Mouse (Mus musculus): ENCODE measurements at regions not wholly inside any gene's neighbourhood (a gene's known extent, or its start where the extent isn't known, plus 50 kb on each side); places are given as distances from the start of the nearest gene placed in this dataset.
A peak's percentile ranks its signal among the peaks of the same experiment; 100 is the strongest.

DNA sequence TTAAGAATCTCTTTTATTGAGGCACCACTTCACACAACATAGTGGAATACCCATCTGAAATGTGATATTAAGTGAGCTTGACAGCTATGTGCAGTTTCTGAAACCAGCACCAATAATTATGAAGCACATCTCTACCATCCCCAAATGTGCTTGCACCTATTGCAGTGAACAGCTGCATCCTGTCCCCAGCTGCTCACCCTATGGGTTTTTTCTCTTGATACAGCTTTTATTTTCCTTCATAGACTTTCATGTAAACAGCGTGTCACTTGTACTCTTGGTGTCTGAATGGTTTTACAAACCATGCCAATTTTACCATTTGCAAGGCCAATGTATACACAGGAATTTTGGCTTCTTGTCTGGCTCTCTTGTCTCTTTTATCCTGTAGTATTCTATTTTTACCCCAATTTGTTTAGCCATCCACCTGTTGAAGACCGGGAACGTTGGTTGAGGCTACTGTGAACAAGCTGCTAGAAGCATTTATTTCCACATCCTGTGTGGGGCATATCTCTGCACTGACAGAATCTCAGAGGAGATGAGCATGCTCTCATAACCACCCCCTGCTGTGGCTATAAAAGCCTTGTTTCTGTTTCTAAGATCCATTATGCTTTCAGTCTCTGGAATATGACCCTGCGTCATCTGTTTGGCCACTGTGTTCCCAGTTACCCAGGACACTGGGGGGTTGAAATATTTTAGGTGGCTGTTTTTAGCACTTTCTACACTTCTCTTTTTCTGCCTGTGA lies 197.2 kb upstream of the Mmadhc start:
- H3K9ac ChIP-seq (replicated peaks; ENCODE audit: low read depth, low read length), result no peak overlapping the region
- WGBS, result 86% methylated on average over 4 of the region's 4 CpGs
- no peak for ATAC-seq
- H3K27ac ChIP-seq (ENCODE audit: low read length), result no peak overlapping the region
- H3K27me3 ChIP-seq (replicated peaks; ENCODE audit: control insufficient read depth, insufficient read depth, low read length), result no peaks in the 10 kb centered on the region
- H3K36me3 ChIP-seq (ENCODE audit: control insufficient read depth, insufficient read depth), result no peaks in the 10 kb centered on the region
- H3K9me3 ChIP-seq (ENCODE audit: control insufficient read depth, low read length), result no peaks in the 10 kb centered on the region
- no peak overlapping the region for H3K4me3 ChIP-seq (replicated peaks; ENCODE audit: low read length)
- H3K4me1 ChIP-seq (replicated peaks; ENCODE audit: control insufficient read depth, insufficient read depth, low read length), result no peaks in the 10 kb centered on the region
- no peak overlapping the region for H3K4me2 ChIP-seq (ENCODE audit: low read length)

DNA sequence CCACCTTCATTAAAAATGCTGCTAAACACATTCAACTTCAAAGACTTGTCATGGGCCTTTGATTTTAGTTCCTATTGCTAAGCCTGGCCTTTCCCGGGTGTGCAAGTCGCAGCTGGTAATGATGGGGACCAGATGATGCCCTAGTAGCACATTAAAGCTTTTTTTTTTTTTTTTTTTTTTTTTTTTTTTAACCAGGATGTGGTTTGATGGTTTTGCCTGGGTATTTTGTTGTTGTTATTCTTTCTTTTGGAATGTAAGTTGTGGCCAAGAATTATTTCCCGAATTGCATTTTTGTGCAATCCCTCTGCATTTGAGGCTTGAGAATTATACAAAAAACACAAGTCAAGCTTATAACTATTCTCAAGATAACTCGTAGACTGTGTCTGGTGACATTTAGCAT lies 167.2 kb upstream of the Mmadhc start:
- Histone ChIP-seq H3K9ac (replicated peaks; ENCODE audit: low read depth, low read length) (no peak overlapping the region), H3K4me2 (ENCODE audit: low read length) (no peak overlapping the region), H3K36me3 (ENCODE audit: control insufficient read depth, insufficient read depth) (no peaks in the 10 kb centered on the region), H3K4me3 (replicated peaks; ENCODE audit: low read length) (no peak overlapping the region), H3K27me3 (replicated peaks; ENCODE audit: control insufficient read depth, insufficient read depth, low read length) (no peaks in the 10 kb centered on the region), H3K9me3 (ENCODE audit: control insufficient read depth, low read length) (peaks cover 3% of the 10 kb centered on the region; the same call in 1 of the 2 replicates), H3K4me1 (replicated peaks; ENCODE audit: control insufficient read depth, insufficient read depth, low read length) (no peaks in the 10 kb centered on the region), H3K27ac (ENCODE audit: low read length) (no peak overlapping the region)
- no peak for ATAC-seq
- WGBS, result 70% methylated on average over 4 of the region's 4 CpGs

DNA sequence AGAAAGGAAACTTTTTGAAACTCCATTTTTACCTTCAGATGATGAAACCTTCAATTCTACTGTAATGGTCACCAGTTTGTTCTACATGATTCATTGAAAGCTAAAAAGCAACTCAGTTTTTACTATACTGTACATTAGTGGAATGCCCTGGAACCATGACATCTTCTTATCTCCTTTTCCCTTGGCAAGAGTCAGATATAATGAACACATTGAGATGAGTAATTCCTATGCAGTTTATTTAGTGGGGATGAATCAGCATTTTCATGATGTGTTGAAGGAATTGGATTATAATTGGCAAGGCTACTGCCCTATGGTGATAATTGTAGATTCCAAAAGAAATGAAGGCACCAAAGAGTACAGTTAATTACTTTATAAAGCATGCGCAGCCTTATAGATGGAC lies 165.8 kb upstream of the Mmadhc start:
- no peaks in the 10 kb centered on the region for H3K36me3 ChIP-seq (ENCODE audit: control insufficient read depth, insufficient read depth)
- no peaks in the 10 kb centered on the region for H3K27me3 ChIP-seq (replicated peaks; ENCODE audit: control insufficient read depth, insufficient read depth, low read length)
- ATAC-seq, result no peak
- H3K9me3 ChIP-seq (ENCODE audit: control insufficient read depth, low read length), result peaks cover 3% of the 10 kb centered on the region; the same call in 1 of the 2 replicates
- no peaks in the 10 kb centered on the region for H3K4me1 ChIP-seq (replicated peaks; ENCODE audit: control insufficient read depth, insufficient read depth, low read length)
- no peak overlapping the region for H3K4me3 ChIP-seq (replicated peaks; ENCODE audit: low read length)
- H3K27ac ChIP-seq (ENCODE audit: low read length), result no peak overlapping the region
- no peak overlapping the region for H3K9ac ChIP-seq (replicated peaks; ENCODE audit: low read depth, low read length)
- WGBS, result 100% methylated on average over 1 of the region's 1 CpGs
- H3K4me2 ChIP-seq (ENCODE audit: low read length), result no peak overlapping the region

DNA sequence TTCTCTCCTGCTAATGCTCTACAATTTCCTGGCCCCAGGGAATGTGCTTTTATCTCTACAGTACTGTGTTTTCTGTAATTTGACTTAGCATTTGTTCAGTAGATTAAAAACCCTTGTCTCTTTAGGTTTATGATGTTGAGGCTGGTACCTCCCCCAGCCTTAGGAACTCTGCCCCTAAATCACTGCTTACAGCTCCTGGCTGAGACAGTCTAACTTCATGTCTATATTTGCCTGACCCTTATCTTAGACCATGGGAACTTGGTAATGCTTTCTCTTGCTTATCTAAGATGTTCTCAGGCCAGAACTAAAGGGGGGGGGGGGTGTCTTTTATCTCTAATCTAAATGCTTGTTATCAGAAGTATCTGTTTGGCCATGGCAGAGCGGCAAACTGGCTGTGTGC lies 160.1 kb upstream of the Mmadhc start:
- ATAC-seq, result no peak
- 97% methylated on average over 1 of the region's 1 CpGs for WGBS
- Histone ChIP-seq H3K9me3 (ENCODE audit: control insufficient read depth, low read length) (peaks cover 3% of the 10 kb centered on the region; the same call in 1 of the 2 replicates), H3K4me3 (replicated peaks; ENCODE audit: low read length) (no peak overlapping the region), H3K27me3 (replicated peaks; ENCODE audit: control insufficient read depth, insufficient read depth, low read length) (no peaks in the 10 kb centered on the region), H3K4me1 (replicated peaks; ENCODE audit: control insufficient read depth, insufficient read depth, low read length) (no peaks in the 10 kb centered on the region), H3K4me2 (ENCODE audit: low read length) (no peak overlapping the region), H3K9ac (replicated peaks; ENCODE audit: low read depth, low read length) (no peak overlapping the region), H3K36me3 (ENCODE audit: control insufficient read depth, insufficient read depth) (no peaks in the 10 kb centered on the region), H3K27ac (ENCODE audit: low read length) (no peak overlapping the region)

DNA sequence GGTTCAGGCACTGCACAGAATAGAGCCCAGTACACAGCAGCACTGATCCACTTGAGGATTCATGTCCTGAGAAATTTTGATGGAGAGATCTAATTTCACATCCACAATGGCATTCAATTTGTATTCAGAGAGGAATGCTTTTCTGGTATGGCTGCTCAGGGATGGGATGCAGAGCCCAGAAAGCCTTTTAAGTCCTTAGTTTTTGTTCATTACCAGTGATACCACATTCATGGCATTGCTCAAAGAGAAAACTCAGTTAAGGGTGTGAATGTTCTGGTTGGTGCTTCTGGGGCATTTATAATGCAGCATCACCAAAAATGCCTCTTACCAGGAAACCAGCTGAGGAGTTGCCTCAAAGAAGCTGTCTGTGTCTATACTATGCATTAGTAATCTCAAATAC lies 151.5 kb upstream of the Mmadhc start:
- Histone ChIP-seq H3K9me3 (ENCODE audit: control insufficient read depth, low read length) (no peaks in the 10 kb centered on the region), H3K27ac (ENCODE audit: low read length) (no peak overlapping the region), H3K36me3 (ENCODE audit: control insufficient read depth, insufficient read depth) (no peaks in the 10 kb centered on the region), H3K4me2 (ENCODE audit: low read length) (no peak overlapping the region), H3K27me3 (replicated peaks; ENCODE audit: control insufficient read depth, insufficient read depth, low read length) (no peaks in the 10 kb centered on the region), H3K4me3 (replicated peaks; ENCODE audit: low read length) (no peak overlapping the region), H3K4me1 (replicated peaks; ENCODE audit: control insufficient read depth, insufficient read depth, low read length) (0 out of 2 replicates have a peak, but pooled peaks cover 2% of the 10 kb centered on the region), H3K9ac (replicated peaks; ENCODE audit: low read depth, low read length) (no peak overlapping the region)
- ATAC-seq, result no peak

- H3K27ac ChIP-seq (ENCODE audit: low read length), result no peak overlapping the region
- H3K27me3 ChIP-seq (replicated peaks; ENCODE audit: control insufficient read depth, insufficient read depth, low read length), result no peaks in the 10 kb centered on the region
- 0 out of 2 replicates have a peak, but pooled peaks cover 2% of the 10 kb centered on the region for H3K4me1 ChIP-seq (replicated peaks; ENCODE audit: control insufficient read depth, insufficient read depth, low read length)
- H3K36me3 ChIP-seq (ENCODE audit: control insufficient read depth, insufficient read depth), result no peaks in the 10 kb centered on the region
- no peak overlapping the region for H3K9ac ChIP-seq (replicated peaks; ENCODE audit: low read depth, low read length)
- no peak overlapping the region for H3K4me3 ChIP-seq (replicated peaks; ENCODE audit: low read length)
- H3K9me3 ChIP-seq (ENCODE audit: control insufficient read depth, low read length), result no peaks in the 10 kb centered on the region
- no peak overlapping the region for H3K4me2 ChIP-seq (ENCODE audit: low read length)
- 40% methylated on average over 2 of the region's 2 CpGs for WGBS
- ATAC-seq, result peak; percentile 38; the same call in 1 of the 2 replicates
These were observed 149.4 kb upstream of the Mmadhc start for GRCm38 (mm10) chr2:50445963-50446485.

- no peaks in the 10 kb centered on the region for H3K36me3 ChIP-seq (ENCODE audit: control insufficient read depth, insufficient read depth)
- no peak overlapping the region for H3K9ac ChIP-seq (replicated peaks; ENCODE audit: low read depth, low read length)
- H3K4me1 ChIP-seq (replicated peaks; ENCODE audit: control insufficient read depth, insufficient read depth, low read length), result no peaks in the 10 kb centered on the region
- no peaks in the 10 kb centered on the region for H3K9me3 ChIP-seq (ENCODE audit: control insufficient read depth, low read length)
- no peak for ATAC-seq
- no peak overlapping the region for H3K27ac ChIP-seq (ENCODE audit: low read length)
- no peak overlapping the region for H3K4me2 ChIP-seq (ENCODE audit: low read length)
- H3K4me3 ChIP-seq (replicated peaks; ENCODE audit: low read length), result no peak overlapping the region
- H3K27me3 ChIP-seq (replicated peaks; ENCODE audit: control insufficient read depth, insufficient read depth, low read length), result no peaks in the 10 kb centered on the region
These were observed 143.7 kb upstream of the Mmadhc start for GRCm38 (mm10) chr2:50440333-50440732.

DNA sequence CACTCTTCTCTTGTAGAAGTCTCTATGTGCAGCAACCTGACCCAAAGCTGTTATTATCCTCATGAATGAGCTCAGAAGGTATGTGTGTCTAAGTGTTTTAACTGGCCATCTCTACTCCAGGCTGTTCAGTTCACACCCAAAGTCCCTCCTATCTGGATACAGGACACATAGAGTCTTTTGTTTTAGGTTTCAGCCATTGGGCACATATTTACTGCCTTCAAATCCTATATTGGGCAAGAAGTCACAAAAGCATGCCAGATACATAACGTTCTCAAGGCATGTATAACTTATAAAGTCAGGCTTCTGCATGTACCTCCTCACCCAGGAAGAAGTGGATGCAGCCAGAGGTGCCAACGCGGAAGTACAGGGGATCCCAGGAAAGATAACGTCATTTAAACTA lies 136.6 kb upstream of the Mmadhc start:
- no peak for ATAC-seq
- Histone ChIP-seq H3K4me1 (replicated peaks; ENCODE audit: control insufficient read depth, insufficient read depth, low read length) (no peaks in the 10 kb centered on the region), H3K9ac (replicated peaks; ENCODE audit: low read depth, low read length) (no peak overlapping the region), H3K4me3 (replicated peaks; ENCODE audit: low read length) (no peak overlapping the region), H3K9me3 (ENCODE audit: control insufficient read depth, low read length) (no peaks in the 10 kb centered on the region), H3K4me2 (ENCODE audit: low read length) (no peak overlapping the region), H3K27me3 (replicated peaks; ENCODE audit: control insufficient read depth, insufficient read depth, low read length) (no peaks in the 10 kb centered on the region), H3K36me3 (ENCODE audit: control insufficient read depth, insufficient read depth) (no peaks in the 10 kb centered on the region), H3K27ac (ENCODE audit: low read length) (no peak overlapping the region)
- WGBS, result 89% methylated on average over 4 of the region's 4 CpGs

- no peak for ATAC-seq
- no peaks in the 10 kb centered on the region for H3K4me1 ChIP-seq (replicated peaks; ENCODE audit: control insufficient read depth, insufficient read depth, low read length)
- no peak overlapping the region for H3K4me3 ChIP-seq (replicated peaks; ENCODE audit: low read length)
- no peak overlapping the region for H3K4me2 ChIP-seq (ENCODE audit: low read length)
- no peaks in the 10 kb centered on the region for H3K36me3 ChIP-seq (ENCODE audit: control insufficient read depth, insufficient read depth)
- no peak overlapping the region for H3K9ac ChIP-seq (replicated peaks; ENCODE audit: low read depth, low read length)
- H3K9me3 ChIP-seq (ENCODE audit: control insufficient read depth, low read length), result no peaks in the 10 kb centered on the region
- H3K27me3 ChIP-seq (replicated peaks; ENCODE audit: control insufficient read depth, insufficient read depth, low read length), result no peaks in the 10 kb centered on the region
- no peak overlapping the region for H3K27ac ChIP-seq (ENCODE audit: low read length)
- WGBS, result 95% methylated on average over 3 of the region's 3 CpGs
These were observed 128.6 kb upstream of the Mmadhc start for GRCm38 (mm10) chr2:50425151-50425550.
